Mouse (Mus musculus) left cerebral cortex, postnatal 4 days (tissue): ENCODE measurements around the gene Hoxd4. TPM values are rescaled to one million over a fixed set of nuclear protein-coding genes. Genes with fewer than 3 reads are reported as not detected.

Experiments used
- DNase-seq: peaks from one replicate; pipeline ENCODE4 v3.0.0-alpha.2; 2022
- intact Hi-C: fragments of 180-260 bp; cut with DNase I; formaldehyde crosslinking; loops from one replicate; pipeline ENCODE4 v1.15.1; 2025
- total RNA-seq, 2 experiments: library from RNA; stranded (reverse); gene quantifications; 2 replicates each; pipeline ENCODE4 v1.2.3; 2021

Gene Hoxd4
- total RNA-seq, 2 experiments from 2014 or later, result not detected

DNA sequence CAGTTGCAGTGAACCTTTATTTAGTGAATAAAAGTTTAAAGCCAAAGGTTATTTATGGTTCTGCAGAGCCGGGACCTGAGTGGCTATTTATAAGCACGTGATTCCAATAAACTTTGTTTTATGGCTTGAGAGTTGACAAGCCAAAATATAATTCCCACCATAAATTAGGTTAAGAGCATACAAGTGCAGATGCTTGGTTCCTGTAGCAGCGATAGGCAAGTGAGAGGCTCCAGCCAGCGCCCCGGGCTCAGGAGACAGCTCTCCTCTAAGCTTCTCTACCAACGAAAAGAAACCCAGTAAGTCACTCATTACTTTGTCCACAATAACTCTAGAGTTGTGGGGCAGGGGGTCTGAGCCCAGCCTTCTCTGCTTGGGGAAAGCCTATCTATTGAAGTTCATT lies 10.2 kb downstream of the Hoxd4 start:
- intact Hi-C loops, result no loop called here
- no peak for DNase-seq

- intact Hi-C loops, result no loop called here
These were observed 11.2 kb downstream of the Hoxd4 start for GRCm38 (mm10) chr2:74722949-74723348.

GRCm38 (mm10) chr2:74724244-74725015 lies 12.7 kb downstream of the Hoxd4 start:
- intact Hi-C loops, result no loop called here
- DNase-seq, result no peak

More at GRCm38 (mm10) chr2:74722949-74723348, 11.2 kb downstream of the Hoxd4 start:
- DNase-seq, result no peak

DNA sequence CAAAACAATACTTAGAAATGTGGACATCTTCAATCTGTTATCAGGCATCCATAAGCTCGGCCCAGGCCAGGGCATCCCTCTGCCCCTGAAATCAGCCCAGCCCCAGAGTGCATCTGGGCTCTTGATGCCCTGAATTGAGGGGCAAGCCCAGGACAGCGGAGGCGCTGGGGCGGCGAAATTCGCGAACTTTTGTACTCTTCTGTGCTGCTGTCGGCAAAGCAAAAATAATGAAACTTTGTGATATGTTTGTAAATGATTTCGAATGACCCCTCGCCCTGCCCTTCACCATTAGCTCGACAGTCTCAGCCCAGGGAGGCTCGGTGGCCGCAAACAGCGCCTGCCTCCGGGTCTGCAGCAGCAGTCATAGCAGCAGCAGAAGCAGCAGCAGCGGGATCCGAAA lies 13.4 kb downstream of the Hoxd4 start:
- intact Hi-C loops, result no loop called here
- DNase-seq, result no peak

GRCm38 (mm10) chr2:74726551-74726950 lies 14.8 kb downstream of the Hoxd4 start, which contains the start of gene Gm28230:
Gene Gm28230, plus strand, starts transcription at chr2:74726728.
- intact Hi-C loops, result no loop called here
- no peak for DNase-seq

DNA sequence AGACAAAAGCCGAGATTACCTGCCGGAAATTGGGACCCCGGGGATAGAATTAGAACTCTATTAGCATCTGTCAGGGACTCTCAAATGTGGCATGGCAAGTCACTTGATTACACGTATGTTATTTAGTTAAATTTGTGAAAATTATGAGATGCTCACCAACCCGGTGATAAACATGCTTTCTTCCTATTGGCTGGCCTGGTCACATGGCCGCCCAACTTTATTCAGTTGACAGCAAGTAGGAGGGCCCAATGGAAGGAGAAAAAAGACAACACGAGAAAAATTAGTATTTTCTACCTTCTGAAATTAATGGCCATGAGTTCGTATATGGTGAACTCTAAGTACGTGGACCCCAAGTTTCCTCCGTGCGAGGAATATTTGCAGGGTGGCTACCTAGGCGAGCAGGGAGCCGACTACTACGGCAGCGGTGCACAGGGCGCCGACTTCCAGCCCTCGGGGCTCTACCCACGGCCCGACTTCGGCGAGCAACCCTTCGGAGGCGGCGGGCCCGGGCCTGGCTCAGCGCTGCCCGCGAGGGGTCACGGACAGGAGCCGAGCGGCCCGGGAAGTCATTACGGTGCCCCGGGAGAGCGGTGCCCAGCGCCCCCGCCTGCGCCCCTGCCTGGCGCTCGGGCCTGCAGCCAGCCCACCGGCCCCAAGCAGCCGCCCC lies 15.4 kb downstream of the Hoxd4 start:
- DNase-seq, result no peak
- intact Hi-C loops, result no loop called here

GRCm38 (mm10) chr2:74727640-74728302 lies 16.0 kb downstream of the Hoxd4 start:
- no peak for DNase-seq
- intact Hi-C loops, result no loop called here

- no peak for DNase-seq
- intact Hi-C loops, result no loop called here
These were observed 16.6 kb downstream of the Hoxd4 start for GRCm38 (mm10) chr2:74728303-74728680.

GRCm38 (mm10) chr2:74730331-74730730 lies 18.6 kb downstream of the Hoxd4 start:
- DNase-seq, result no peak
- intact Hi-C loops, result no loop called here

GRCm38 (mm10) chr2:74731055-74731454 lies 19.3 kb downstream of the Hoxd4 start:
- intact Hi-C loops, result no loop called here
- no peak for DNase-seq

DNA sequence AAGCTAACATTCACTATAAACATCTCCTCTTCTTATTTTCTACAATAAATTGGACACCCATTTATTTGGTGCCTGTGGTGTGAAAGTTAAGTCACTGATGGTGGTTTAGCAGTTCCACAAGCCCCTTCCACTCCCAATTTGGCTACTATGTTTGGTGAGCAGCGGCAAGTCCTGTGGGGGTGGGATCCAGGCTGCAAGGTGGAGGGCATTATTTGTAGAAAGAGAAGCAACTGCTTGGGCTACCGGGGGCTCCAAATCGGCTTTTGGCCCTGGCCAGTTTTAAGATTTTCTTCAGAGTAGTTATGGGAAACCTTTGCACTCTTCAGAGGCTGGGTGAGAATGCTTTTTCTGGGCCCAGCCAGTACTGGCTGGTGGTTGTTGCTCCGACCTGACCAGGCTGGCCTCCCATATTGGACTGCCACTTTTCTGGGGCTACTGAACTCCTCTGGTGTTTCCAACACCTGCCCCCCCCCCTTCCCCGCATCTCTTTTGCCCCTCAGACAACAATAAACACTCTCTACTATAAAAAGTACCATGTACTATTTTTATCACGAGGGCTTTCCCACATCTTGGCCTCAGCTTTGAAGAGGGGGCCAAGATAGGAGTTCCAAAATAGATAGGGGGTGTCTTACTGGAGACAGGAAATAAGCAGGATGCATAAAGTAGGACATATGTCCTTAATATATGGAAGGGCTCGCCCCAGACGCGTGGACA lies 20.2 kb downstream of the Hoxd4 start:
- DNase-seq, result no peak
- intact Hi-C loops, result no loop called here

GRCm38 (mm10) chr2:74732513-74733316 lies 21.0 kb downstream of the Hoxd4 start:
- no peak for DNase-seq
- intact Hi-C loops, result no loop called here

GRCm38 (mm10) chr2:74733317-74733661 lies 21.6 kb downstream of the Hoxd4 start:
- DNase-seq, result no peak
- intact Hi-C loops, result no loop called here

GRCm38 (mm10) chr2:74733765-74734164 lies 22.0 kb downstream of the Hoxd4 start:
- intact Hi-C loops, result no loop called here
- no peak for DNase-seq

- DNase-seq, result no peak
- intact Hi-C loops, result no loop called here
These were observed 22.7 kb downstream of the Hoxd4 start for GRCm38 (mm10) chr2:74734451-74734850.

DNA sequence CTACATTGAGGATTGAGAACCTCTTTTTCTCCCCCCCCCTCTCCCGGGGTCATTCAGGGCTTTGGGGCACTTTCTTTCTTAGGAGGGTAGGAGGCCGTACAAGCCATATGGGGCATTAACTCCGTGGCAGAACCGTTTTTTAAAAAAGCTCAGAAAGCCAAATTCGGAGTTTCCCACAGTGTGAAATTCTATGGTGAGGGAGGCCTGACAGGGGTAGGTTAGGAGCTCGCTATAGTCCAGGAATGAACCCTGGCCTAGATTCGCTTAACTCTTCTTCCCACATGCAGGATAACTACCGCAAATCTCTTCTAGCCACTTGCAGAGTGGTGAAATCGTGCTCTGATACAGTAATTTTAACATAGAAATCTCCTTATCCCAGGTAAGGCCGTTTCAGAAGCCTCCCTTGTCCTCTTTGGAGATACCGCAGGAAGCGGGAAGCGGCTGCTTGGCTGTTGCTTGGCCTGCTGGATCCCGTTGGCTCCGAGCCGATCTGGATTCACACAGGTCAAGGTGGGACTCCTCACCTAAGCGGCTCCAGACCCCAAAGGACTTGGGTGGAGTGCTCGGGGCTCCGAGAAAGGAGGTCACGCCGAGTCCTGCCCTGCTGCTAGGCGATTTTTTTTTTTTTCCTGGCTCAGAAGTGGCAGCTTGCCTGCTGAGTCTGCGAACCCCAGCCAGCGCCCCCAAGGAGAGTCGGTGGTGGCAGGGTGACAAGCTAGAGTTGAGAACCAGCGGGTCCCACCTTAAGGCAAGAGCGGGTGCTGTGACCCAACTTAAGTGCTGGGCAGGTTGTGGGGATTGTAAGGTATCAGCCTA lies 23.5 kb downstream of the Hoxd4 start:
- DNase-seq, result no peak
- intact Hi-C loops, result no loop called here

DNA sequence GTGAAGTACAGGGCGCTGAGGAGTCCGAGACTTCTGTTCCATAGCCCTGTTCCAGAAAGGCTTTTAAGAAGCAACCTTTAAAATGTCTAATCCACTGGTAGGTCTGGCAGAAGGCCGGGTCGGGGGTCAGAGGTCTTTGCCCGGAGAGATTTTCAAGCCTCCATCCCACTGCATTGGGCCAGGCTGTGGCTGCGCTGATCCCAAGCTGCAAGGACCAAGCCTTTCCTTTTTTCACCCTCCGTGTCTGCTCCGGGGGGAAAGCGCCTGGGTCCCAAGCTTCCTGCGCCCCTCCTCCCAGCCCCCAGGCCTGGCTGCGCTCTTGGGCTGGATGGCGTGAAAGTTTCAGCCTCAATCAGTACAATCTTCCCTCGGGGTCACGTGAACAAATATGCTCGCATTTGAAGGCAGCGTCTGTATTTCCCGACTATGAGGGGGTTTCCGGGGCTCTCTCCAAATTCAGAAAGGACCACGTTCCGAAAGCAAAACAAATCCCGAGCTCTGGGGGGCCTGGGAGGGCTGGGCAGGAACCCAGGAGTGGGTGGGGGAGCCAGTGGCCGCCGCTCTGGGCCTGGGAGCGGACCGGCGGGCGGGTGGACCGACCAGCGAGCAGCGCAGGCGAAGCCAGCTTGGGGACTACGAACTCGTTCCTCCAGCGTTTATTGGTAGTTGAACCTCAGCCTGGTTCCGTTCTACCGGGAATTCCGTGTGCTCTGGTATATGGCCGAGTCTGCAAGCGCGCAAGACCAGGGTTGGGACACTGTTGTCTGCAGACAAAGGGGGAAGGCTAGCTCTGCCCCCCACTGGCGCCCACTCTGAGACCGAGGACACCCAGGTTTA lies 24.3 kb downstream of the Hoxd4 start:
- intact Hi-C loops, result no loop called here
- no peak for DNase-seq

DNA sequence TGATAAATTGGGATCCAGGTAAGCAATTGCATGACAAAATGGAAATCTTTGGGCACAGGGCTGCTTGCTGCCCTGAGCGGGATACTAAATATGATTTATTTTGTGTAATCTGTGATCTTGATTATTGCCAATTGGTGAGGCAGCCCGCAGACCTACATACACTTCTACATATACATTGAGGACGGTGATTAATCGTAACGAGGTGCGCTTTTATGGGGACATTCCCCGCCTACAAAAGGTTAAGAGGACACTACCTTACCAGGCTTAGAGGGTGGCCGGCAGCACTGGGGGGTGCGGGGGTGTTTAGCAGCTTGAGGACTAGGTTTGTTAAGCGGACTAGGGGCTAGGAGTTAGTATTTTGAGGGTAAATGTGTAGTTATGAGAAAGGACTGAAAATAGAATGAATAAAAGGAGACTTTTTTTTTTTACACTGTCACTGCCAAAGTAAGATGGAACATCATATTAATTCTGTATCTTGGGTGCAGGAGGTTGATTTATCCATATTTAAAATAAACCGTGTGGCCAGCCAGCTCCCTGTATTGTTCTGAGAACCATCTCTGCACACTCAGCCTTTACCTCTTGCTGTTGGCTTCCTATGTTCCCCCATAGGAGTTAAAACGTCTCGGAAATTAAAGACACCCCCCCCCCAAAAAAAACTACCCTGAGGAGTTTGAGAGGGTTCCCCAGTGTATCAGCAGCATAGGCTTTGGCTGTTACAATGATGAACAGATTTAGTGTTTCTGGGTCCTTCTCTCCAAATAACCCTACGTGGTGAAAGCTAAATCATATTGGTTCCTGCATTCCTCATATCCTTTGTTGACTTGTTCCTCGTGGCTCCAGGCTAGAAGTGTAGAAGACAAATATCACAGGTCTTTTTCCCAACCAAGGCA lies 25.2 kb downstream of the Hoxd4 start:
- DNase-seq, result no peak
- intact Hi-C loops, result no loop called here
